Mouse (Mus musculus) retina, postnatal 7 days (tissue): ENCODE measurements around the gene Klhl34.

ENCODE experiments used
- DNase-seq: peaks from one replicate; pipeline ENCODE4 v3.0.0-alpha.2; 2012; ENCODE audit warnings: low read depth, low spot score

Gene Klhl34

DNA sequence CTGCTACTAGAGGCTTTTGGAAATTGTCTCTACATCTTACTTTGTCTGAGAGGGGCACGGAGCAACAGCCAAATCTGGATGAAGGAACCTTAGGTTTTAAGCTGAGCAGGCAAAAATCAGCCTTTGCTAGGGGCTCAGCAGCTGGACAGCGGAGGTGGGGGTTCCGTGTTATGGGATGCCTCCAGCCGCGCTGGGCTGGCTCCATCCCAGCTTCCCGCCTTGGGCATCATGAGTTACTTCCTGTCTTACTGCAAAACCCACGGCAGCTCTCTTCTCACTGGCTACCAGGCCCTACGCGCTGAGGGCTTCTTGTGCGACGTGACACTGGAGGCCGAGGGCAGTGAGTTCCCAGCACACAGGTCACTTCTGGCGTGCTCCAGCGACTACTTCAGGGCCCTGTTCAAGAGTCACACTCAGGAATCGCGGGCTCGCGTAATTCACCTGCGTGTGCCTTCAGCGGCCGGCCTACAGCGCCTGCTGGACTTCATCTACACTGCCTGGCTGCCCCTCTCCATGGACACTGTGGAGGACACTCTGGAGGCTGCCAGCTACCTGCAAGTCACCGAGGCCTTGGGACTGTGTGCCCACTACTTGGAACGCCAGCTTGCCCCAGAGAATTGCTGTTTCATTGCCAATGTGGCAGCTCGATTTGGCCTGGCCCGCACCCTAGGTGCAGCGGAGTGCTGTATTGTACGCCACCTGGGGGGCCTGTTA is at the start of gene Klhl34:
Gene Klhl34 (plus strand): TSS at position 229 of the 714 bp plus-strand sequence.
- no peak for DNase-seq

DNA sequence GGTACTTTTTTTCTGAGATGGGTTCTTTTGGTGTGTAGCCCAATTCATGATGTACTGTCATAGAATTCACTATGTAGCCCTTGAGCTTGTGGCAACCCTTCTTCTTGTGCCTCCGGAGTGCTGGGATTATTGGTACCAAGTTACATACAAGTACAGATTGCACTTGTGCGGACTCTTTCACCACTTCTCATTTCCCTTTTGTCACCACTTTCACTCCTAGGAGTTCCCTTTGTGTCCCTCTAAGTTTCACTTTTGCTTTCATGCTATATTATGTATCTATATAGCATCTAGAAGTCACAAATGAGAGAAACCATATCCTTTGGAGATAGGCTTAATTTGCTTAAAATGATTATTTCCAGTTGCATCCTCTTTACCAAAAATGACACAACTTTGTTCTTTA is 16.6 kb upstream of the Klhl34 start:
- no peak for DNase-seq

DNA sequence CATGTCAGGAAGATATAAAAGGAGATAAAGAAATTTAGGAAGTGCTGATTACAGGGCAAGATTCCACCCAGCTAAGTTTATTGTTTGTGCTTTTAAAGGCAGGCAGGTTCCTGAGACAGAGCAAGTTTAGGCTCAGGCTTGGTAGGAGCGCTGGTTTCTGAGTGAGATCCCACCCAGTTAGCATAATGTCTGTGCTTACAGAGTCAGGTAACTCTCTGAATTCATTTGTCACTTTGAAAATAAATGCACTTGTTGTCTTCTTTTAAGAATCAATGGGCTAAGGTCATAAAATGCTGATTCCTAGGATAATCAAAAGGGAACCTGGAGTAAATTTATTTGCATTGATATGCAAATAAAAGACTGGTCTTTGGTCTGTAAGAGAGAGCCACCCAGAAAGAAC is 8.5 kb upstream of the Klhl34 start:
- no peak for DNase-seq

DNA sequence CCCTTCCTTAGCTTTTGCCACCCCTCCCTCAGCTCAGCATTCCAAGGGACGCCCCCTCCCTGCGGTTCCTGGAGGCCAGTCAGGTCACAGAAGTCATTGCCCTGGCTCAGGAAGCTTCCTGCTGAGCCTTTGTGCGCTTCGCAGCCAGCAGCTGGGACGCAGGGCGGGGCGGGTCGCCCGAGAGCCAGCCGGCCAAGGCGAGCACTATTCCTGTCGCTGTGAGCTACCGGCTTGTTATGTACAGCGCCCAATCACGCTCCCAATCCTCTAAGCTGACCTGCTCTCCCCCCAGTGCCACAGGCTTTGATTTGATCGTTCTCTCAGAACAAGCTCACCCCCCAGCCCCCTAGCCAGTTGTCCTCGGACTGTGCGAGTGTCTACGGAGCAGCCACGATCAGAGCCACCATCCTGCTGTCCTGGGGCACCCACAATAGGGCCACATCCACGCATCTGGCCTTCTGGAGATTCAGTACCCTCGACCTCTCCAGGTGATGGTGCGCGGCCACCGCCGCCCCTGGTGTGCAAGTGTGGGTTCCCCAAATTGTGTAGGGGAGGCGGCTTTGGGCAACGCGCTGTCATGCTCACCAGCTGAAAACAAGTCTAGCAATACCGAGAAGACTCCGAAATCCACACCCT is 546 bp upstream of the Klhl34 start:
- DNase-seq = peak; percentile 8

DNA sequence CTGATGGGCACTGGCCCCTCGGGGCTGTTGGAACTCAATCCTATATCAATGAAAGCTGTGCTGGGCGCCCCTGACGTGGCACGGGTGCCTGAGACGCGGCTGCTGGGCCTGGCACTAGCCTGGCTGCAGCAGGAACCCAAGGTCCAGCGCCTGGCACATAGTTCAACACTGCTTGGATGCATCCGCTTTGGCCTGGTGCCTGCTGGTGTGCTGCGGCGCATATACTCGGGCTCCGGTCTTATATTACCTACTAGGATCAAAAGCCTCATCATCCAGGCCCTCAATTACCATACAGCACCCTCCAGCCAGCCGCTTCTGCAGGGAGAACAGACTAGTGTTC is 656 bp downstream of the Klhl34 start:
- no peak for DNase-seq

DNA sequence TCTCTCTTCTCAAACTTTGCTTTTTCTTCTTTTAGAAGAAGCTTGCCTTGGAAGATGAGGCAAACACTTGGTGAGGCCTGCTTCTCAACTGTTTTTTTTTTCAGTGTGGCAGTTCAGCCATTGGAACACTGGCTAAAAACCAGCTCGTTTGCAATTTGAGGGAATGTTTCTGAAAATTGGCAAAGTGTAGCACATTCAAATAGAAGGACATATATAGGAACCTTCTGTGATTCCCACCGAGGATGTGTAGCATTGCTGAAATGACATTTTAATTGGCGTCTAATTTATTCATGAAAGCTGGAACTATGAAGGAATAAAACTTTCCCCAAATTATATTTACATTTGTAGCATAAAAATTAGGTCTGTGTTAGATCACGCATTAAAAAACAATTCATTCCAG is 11.7 kb downstream of the Klhl34 start:
- no peak for DNase-seq
